Mouse (Mus musculus) testis, adult 2 months (tissue): ENCODE data around the gene Slc48a1.

Source experiments
- CTCF ChIP-seq: fragments of 200-500 bp; IDR thresholded peaks from 2 replicates; pipeline ENCODE4 v1.5.1; 2012; ENCODE audit warnings: low read depth, mild to moderate bottlenecking, inconsistent platforms, low read length, moderate library complexity; ENCODE audit not compliant: control insufficient read depth, insufficient read depth, insufficient replicate concordance
- POLR2A ChIP-seq: fragments of 200-500 bp; IDR thresholded peaks from 2 replicates; pipeline ENCODE4 v1.6.1; 2012; ENCODE audit warnings: low read depth, mild to moderate bottlenecking, inconsistent platforms, low read length, moderate library complexity; ENCODE audit not compliant: control insufficient read depth

- no peak for TF ChIP-seq CTCF
- TF ChIP-seq POLR2A: no peak; the same call in 1 of the 2 replicates
These were observed 36.7 kb upstream of the Slc48a1 start for GRCm38 (mm10) chr15:97741662-97742061.
